Mouse (Mus musculus) small intestine, adult 2 months (tissue): Measurements from ENCODE around the gene Pdpn.

ENCODE experiments used
- CTCF ChIP-seq: fragments of 200-500 bp; IDR thresholded peaks from 2 replicates; pipeline ENCODE4 v1.5.1; 2012; ENCODE audit warnings: low read depth, mild to moderate bottlenecking, control low read depth, inconsistent platforms, low read length, moderate library complexity, mixed read lengths; ENCODE audit not compliant: insufficient replicate concordance, insufficient read length; ENCODE audit errors: extremely low read depth
- POLR2A ChIP-seq: fragments of 200-500 bp; IDR thresholded peaks from 2 replicates; pipeline ENCODE4 v1.6.1; 2012; ENCODE audit warnings: low read depth, mild to moderate bottlenecking, control low read depth, inconsistent platforms, low read length, moderate library complexity

DNA sequence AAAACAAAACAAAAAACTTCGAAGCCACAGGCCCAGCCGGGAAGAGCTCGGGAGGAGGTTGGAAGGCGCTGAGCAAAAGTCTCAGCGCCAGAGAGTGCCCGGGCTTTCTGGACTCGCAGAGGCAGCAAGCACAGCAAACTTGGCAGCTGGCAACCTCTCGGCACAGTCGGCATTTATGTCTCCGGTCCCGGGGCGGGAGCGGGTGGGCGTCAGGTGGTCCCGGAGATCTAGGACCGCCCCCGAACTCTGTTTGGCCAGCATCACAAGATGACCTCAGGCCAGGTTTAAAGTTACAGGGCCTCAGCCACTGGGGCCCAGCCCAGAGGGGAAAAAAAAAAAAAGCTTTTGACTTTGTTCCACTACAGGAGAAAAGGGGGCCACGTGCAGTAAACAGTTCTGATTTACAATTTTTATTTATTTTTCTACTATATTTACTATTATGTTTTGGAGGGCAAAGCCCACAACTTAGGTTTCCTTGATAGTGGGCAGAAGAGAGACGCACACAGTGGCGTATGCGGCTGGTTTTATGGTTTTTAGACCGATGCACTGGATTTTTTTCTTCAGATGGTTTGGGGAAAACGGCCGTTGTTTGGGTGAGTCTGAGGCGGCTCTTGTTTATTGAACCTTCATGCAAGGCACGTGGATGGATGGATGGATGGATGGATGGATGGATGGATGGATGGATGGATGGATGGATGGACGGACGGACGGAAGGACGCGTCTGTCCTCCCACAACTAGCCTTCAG lies at the start of gene Pdpn:
- TF ChIP-seq CTCF: no peak
- TF ChIP-seq POLR2A: no peak
